Mouse (Mus musculus): ENCODE measurements around the gene Pcgf5.

DNA sequence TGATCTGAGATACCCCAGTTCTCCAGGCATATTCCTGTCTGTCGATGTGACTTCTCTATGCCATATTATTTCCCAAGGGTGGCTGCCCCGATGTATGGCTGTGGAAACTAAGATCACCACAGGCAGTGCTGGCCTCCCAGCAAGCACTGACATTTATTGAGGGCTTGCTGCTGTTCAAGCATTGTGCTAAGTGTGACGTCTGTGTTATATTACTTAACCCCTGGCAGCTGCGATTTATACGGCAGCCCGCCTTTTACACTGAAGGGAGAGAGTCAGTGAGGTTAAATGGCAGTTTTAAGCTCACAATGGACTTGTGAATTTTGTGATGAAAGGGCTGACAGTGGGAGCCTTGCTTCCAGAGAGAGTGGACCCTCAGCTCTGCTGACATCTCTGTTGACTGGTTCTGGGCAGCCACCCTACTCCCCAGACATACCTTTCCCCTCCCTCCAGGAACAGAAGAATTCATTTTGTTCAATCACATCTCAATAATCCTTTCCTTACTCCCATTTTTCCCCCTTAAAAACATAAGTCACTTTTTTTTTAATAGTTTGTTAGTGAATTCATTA is 25.0 kb downstream of the Pcgf5 start:
- TF ChIP-seq CTCF (IDR thresholded peaks at IDR 0.05; ENCODE audit: borderline replicate concordance, insufficient read depth, low read depth, low read length), result no peak
- no peak for TF ChIP-seq POLR2A (IDR thresholded peaks at IDR 0.05; ENCODE audit: borderline replicate concordance, insufficient read depth, low read length)

Data from cerebellum, adult 2 months (tissue).